Mouse (Mus musculus) small intestine, adult 10 weeks (tissue): ENCODE data around the gene Mgp. TPM values are rescaled to one million over a fixed set of nuclear protein-coding genes. Genes with fewer than 3 reads are reported as not detected.

Experiments
- polyA plus RNA-seq: library from polyadenylated mRNA; stranded (reverse); fragments of 350-450 nt; fragmentation: Illumina TruSeq; extraction: RNeasy Lipid Tissue Mini Kit (QIAGEN cat#74804); gene quantifications from one replicate; pipeline ENCODE4 v1.2.3, GENCODE M21; 2014; ENCODE audit warnings: low replicate concordance

The Mgp gene
- 16.0 TPM for polyA plus RNA-seq

DNA sequence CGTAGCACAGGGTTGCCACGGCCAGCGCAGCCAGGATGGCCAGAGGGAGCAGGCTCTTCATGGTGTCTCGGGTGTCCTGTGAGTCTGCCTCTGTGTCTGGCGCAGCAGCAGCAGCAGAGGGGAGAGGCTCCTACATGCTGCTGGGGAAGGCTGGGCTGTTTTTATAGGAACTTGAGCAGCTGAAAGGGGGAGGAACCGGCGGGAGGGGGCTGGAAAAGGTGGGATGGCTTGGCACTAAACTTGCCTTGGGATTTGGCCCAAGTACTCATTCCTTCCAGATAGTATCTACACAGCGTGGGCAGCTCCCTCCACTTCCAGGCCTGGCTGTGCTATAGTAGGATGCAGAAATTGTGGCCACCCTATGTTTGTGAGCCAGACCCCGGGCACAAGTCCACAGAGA lies at the start of gene Mgp:
Gene Mgp, minus strand, starts transcription at position 154 of the 400 bp plus-strand sequence.

GRCm38 (mm10) chr6:136923532-136923931 lies 47.9 kb upstream of the Mgp start, which contains the start of gene Pde6h:
TSS of gene Pde6h (plus strand) at chr6:136923832.

GRCm38 (mm10) chr6:136922080-136922479 lies 46.5 kb upstream of the Mgp start, which contains the start of gene Erp27:
TSS of gene Erp27 (minus strand) at chr6:136922180.

DNA sequence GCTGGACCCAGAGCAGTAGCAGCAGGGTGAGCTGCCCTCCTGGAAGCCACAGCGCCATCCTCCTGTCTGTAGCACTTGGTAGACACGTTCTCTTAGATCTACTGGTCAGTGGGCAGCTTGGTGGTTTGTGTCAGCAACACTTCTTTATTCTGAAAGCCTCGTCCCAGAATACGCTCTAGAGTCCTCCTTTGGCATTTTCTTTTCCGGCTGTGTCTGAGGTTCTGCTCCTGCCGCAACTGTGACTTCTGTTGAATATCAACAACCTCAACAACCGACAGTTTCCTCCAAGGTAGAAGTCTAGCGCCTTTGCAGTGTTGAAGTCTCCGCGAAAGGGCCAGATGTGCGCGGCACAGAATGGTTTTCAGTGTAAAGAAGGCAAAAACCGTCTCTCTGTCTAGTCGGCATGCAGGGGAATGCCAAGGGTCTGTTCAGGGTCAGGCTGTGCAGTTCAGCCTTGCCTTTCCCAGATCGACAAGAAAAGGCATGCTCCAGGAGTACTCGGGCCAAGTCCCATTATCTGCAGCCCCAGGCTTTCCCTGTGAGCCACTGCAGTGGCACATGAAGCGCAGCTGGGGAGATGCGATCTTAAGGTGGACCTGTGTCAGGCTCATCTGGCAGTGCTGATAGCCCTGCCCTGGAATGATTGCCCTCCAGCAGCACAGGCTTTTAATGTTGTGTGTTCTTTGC lies 18.3 kb downstream of the Mgp start, which contains the start of gene Art4:
Gene Art4, minus strand, starts transcription at position 548 of the 687 bp plus-strand sequence.

GRCm38 (mm10) chr6:136835352-136835751 lies 40.3 kb downstream of the Mgp start, which contains the start of gene Smco3:
TSS of gene Smco3 (minus strand) at chr6:136835452.

GRCm38 (mm10) chr6:136827881-136828561 lies 47.6 kb downstream of the Mgp start, which contains the start of gene Wbp11:
TSS of gene Wbp11 (minus strand) at chr6:136828233.

DNA sequence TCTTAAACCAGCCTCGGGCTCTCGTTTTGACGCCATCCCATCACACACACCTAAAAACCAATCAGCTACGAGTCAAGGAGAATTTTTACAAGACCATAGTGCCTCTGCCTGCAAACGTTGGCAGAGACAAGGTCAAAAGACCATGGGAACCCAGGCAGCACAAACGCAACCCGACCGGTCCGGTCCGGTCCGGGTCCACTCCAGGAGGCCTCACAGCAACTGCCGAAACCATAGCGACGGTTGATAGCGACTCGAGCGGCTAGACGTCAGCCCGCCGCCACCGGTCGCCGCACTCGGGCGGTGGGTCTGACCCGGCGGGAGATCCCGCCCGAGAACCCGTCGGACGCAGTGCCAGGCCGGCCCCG lies 48.1 kb downstream of the Mgp start, which contains the start of gene BC049715:
Gene BC049715, plus strand, starts transcription at position 111 of the 365 bp plus-strand sequence.

Other genes starting within 250 kb of the Mgp start
- gene Plbd1, start 213.9 kb downstream of the Mgp start, polyA plus RNA-seq = 122 TPM
- gene Gucy2c, start 94.1 kb downstream of the Mgp start, polyA plus RNA-seq = 101 TPM
- gene Hist4h4, start 71.4 kb downstream of the Mgp start, polyA plus RNA-seq = 0.19 TPM
- gene H2afj, start 67.6 kb downstream of the Mgp start, polyA plus RNA-seq = 8.5 TPM
- gene BC049715, start 48.2 kb downstream of the Mgp start, polyA plus RNA-seq = 0.37 TPM
- 58.0 TPM for gene Wbp11, start 47.6 kb downstream of the Mgp start, polyA plus RNA-seq
- 0.48 TPM for gene Smco3, start 40.4 kb downstream of the Mgp start, polyA plus RNA-seq
- gene Art4, start 18.1 kb downstream of the Mgp start, polyA plus RNA-seq = not detected
- gene Erp27, start 46.4 kb upstream of the Mgp start, polyA plus RNA-seq = 6.7 TPM
- gene Pde6h, start 48.0 kb upstream of the Mgp start, polyA plus RNA-seq = not detected
- gene Arhgdib, start 66.1 kb upstream of the Mgp start, polyA plus RNA-seq = 14.7 TPM